Mouse (Mus musculus): ENCODE results near the gene Olfr1322.

Olfr1322 gene

DNA sequence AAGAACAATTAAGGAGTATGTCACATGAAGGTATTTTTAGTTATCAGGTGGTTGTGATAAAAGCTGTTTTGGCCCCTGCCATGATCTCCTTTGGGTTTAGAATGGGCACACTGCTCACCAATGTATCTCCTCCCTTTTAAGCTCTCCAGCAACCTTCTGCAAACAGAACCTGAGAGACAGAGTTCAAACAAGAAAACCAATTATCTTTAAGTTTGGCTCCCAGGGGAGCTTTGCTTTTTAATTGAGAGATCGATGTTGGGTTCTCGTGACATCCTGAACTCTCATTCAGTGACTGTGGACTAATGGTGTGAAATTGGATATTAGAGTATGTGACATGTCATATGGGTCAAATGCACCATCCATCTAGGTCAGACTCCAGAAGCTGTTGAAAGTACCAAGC lies at the start of gene Olfr1322:
TSS of gene Olfr1322 (minus strand) at position 101 of the 400 bp plus-strand sequence.
- DNase-seq: no peak

DNA sequence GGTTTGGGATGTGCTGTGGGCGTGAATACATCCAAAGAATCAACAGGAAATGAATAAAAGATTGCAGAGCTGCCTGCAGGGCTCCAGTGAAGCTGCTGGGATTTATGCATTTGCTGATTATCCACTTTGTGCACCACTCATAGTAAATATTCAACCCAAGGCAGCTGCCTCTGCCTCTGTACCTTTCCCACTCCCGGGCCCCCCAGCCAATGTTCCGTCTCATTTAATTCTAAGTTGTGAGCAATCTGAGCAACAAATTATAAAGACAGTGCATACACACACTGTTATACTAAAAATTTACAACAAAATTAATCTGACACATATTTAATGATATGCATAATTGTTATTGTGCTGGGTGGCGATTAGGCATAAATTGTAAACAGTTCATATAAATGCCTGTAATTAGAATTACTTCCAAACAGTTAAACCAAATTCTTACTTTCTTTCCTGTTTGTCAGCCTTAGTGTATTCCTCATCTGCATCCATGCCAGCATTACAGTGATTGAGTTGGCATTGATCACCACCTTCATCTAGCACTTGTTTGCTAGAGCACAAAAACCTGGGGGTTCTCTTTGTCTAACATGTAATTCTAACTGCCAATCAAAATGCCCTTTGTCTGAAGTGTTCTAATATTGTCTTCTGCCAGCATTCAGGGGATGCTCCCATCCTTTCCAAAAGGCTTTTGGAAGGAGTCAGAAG lies 13.5 kb downstream of the Olfr1322 start:
- DNase-seq: no peak
